ENCODE assay signal across 9 mouse cellular contexts in the genomic region with DNA sequence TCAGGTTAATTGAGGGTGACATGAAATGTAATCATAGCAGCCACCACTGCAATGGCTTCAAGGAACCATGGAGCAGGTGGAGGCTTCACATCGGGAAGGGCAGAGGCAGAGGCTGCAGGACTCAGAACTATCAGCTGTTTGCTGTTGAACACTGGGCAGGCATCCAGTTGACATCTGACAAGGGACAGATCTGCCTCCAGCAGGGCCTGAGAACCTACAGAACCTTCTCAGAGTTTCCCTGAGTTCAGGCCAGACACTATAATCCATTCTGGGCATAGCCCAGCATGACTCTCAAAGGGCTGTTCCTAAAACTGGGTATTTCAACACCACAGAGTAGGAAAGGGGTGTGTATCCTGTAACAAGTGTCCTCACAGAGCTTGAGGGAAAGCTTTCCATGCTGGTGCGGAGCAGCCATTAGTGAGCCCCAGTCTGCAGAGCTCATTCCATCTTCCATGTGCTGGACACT. TPM values are rescaled to one million over a fixed set of nuclear protein-coding genes. Genes with fewer than 3 reads are reported as not detected.
A peak's percentile ranks its signal among the peaks of the same experiment; 100 is the strongest.
DNase-seq lines count a peak whose midpoint lies in the region; ATAC-seq and TF ChIP-seq lines count a peak whose summit lies in the region.
"Had no signal": no experiment of that assay in that cellular context is flagged by ENCODE, and none has a peak within 500 bp of the region (broad histone marks: within the 10 kb centered on the region; RNA-seq: fewer than 3 reads in every experiment).

No protein-coding gene starts in this region.

- H3K9ac ChIP-seq in limb, embryonic 13.5 days: no peak overlapping the region
- H3K9ac ChIP-seq in midbrain, embryonic 14.5 days (replicated peaks; ENCODE audit: low read length): no peak overlapping the region

- WGBS in limb, embryonic 13.5 days: 27% methylated on average over 2 of the region's 2 CpGs
- 70% methylated on average over 2 of the region's 2 CpGs for WGBS in thymus, adult 2 months
- 68% methylated on average over 2 of the region's 2 CpGs for WGBS in midbrain, embryonic 14.5 days

- H3K36me3 ChIP-seq in limb, embryonic 13.5 days: no peaks in the 10 kb centered on the region
- H3K36me3 ChIP-seq in thymus, adult 2 months (ENCODE audit: control insufficient read depth, insufficient read depth, low read length): no peaks in the 10 kb centered on the region
- no peaks in the 10 kb centered on the region for H3K36me3 ChIP-seq in midbrain, embryonic 14.5 days (ENCODE audit: control insufficient read depth, insufficient read depth, low read length)

- no peak for TF ChIP-seq CTCF in thymus, adult 2 months (IDR thresholded peaks at IDR 0.05; ENCODE audit: borderline replicate concordance, control insufficient read depth, extremely low read depth, insufficient read depth, low read length, poor library complexity)

- no peak overlapping the region for H3K27ac ChIP-seq in limb, embryonic 13.5 days
- H3K27ac ChIP-seq in thymus, adult 2 months (ENCODE audit: control insufficient read depth, insufficient read depth, low read length): no peak overlapping the region
- no peak overlapping the region for H3K27ac ChIP-seq in midbrain, embryonic 14.5 days (replicated peaks; ENCODE audit: low read depth, low read length)

- peaks cover 12% of the 10 kb centered on the region for H3K4me1 ChIP-seq in limb, embryonic 13.5 days
- no peaks in the 10 kb centered on the region for H3K4me1 ChIP-seq in thymus, adult 2 months (replicated peaks; ENCODE audit: control insufficient read depth, insufficient read depth, low read length)
- no peaks in the 10 kb centered on the region for H3K4me1 ChIP-seq in midbrain, embryonic 14.5 days (ENCODE audit: control insufficient read depth, insufficient read depth, low read length)

- H3K27me3 ChIP-seq in limb, embryonic 13.5 days: no peaks in the 10 kb centered on the region
- no peaks in the 10 kb centered on the region for H3K27me3 ChIP-seq in thymus, adult 2 months (ENCODE audit: control insufficient read depth, insufficient read depth, low read length)
- H3K27me3 ChIP-seq in midbrain, embryonic 14.5 days (ENCODE audit: control insufficient read depth, insufficient read depth, low read length): no peaks in the 10 kb centered on the region

- H3K4me2 ChIP-seq in limb, embryonic 13.5 days (replicated peaks): no peak overlapping the region
- no peak overlapping the region for H3K4me2 ChIP-seq in midbrain, embryonic 14.5 days (ENCODE audit: low read length)

- H3K9me3 ChIP-seq in limb, embryonic 13.5 days: peaks cover 4% of the 10 kb centered on the region
- H3K9me3 ChIP-seq in midbrain, embryonic 14.5 days (ENCODE audit: control insufficient read depth, low read length): no peaks in the 10 kb centered on the region

- peak; percentile 9 to 22 for DNase-seq in adrenal gland, adult 18-20 months (ENCODE audit: low spot score in 2 of 2)
- no peak for DNase-seq in adrenal gland, postnatal 4 days (ENCODE audit: low spot score in 2 of 2)
- DNase-seq in urinary bladder, postnatal 14 days (ENCODE audit: low spot score): peak; percentile 73
- no peak for DNase-seq in urinary bladder, adult 2 months (ENCODE audit: low spot score)
- no peak for DNase-seq in thymus, adult 2 months
- DNase-seq in midbrain, embryonic 14.5 days: no peak
- no peak for DNase-seq in thymus, postnatal 25 days
- DNase-seq: thymus, postnatal 4 days had no signal

- no peak for TF ChIP-seq POLR2A in thymus, adult 2 months (IDR thresholded peaks at IDR 0.05; ENCODE audit: control insufficient read depth, extremely low read depth, insufficient read depth, low read length, poor library complexity)

- H3K4me3 ChIP-seq in limb, embryonic 13.5 days: no peak overlapping the region
- H3K4me3 ChIP-seq in thymus, adult 2 months (ENCODE audit: control insufficient read depth, insufficient read depth, low read length): no peak overlapping the region
- H3K4me3 ChIP-seq in midbrain, embryonic 14.5 days (replicated peaks; ENCODE audit: low read depth, low read length): no peak overlapping the region

- ATAC-seq in limb, embryonic 13.5 days (ENCODE audit: low FRiP score, low read depth): peak; percentile 63
- ATAC-seq in midbrain, embryonic 14.5 days (ENCODE audit: low FRiP score, low TSS enrichment): no peak

RNA-seq across cellular contexts. Expression of a gene that starts 23.8 kb away (rescaled TPM):
- total RNA-seq in adrenal gland, adult 18-20 months (2021): 10 to 100 TPM; 12.3 to 12.9 TPM
- 10 to 100 TPM; 10.2 to 12.4 TPM for total RNA-seq in adrenal gland, postnatal 4 days (2021)
- 14.2 and 17.9 TPM in 2 replicates for polyA plus RNA-seq in urinary bladder, adult 2 months (2012; rRNA removed)
- polyA plus RNA-seq in limb, embryonic 13.5 days (2015; fragmentation: Nextera tagmentation; extraction: Ambion mirVana): 1.1 and 1.2 TPM in 2 replicates
- polyA plus RNA-seq in thymus, adult 2 months (2012; rRNA removed): 3.7 and 6.4 TPM in 2 replicates
- polyA plus RNA-seq in midbrain, embryonic 14.5 days (2014; fragmentation: Nextera tagmentation; extraction: Ambion mirVana): 2.4 and 3.1 TPM in 2 replicates

Comparison
In these comparisons a context has a peak if more than half of its experiments do, and no peak if none do; other contexts are left out.
1. DNase-seq: peak in adrenal gland, adult 18-20 months (2 of 2) and urinary bladder, postnatal 14 days (single experiment); none in adrenal gland, postnatal 4 days (0 of 2), urinary bladder, adult 2 months (single experiment), thymus, adult 2 months (single experiment), midbrain, embryonic 14.5 days (single experiment) and thymus, postnatal 25 days (single experiment).